Mouse (Mus musculus) hindbrain, embryonic 12.5 days (tissue): ENCODE measurements around the gene Sntg2. TPM values are rescaled to one million over a fixed set of nuclear protein-coding genes. Genes with fewer than 3 reads are reported as not detected.

Experiments used
- ATAC-seq: fragments of 200-750 bp; cut with Nextera tagmentation; 2 replicates; pipeline ENCODE4 v1.8.0; 2017; ENCODE audit warnings: moderate TSS enrichment; ENCODE audit not compliant: low FRiP score
- H3K27ac ChIP-seq: fragments of 300-500 bp; sonication (generic); 2 replicates; pipeline ENCODE4 v1.5.1; 2016; ENCODE audit warnings: mild to moderate bottlenecking
- H3K27me3 ChIP-seq: fragments of 300-500 bp; sonication (generic); 2 replicates; pipeline ENCODE4 v1.6.1; 2016; ENCODE audit warnings: mild to moderate bottlenecking
- H3K36me3 ChIP-seq: fragments of 300-500 bp; sonication (generic); 2 replicates; pipeline ENCODE4 v1.6.1; 2016; ENCODE audit warnings: mild to moderate bottlenecking
- H3K4me1 ChIP-seq: fragments of 300-500 bp; sonication (generic); 2 replicates; pipeline ENCODE4 v1.6.1; 2016
- H3K4me2 ChIP-seq: fragments of 300-500 bp; sonication (generic); replicated peaks from 2 replicates; pipeline ENCODE4 v1.6.1; 2016; ENCODE audit warnings: mild to moderate bottlenecking
- H3K4me3 ChIP-seq: fragments of 300-500 bp; sonication (generic); 2 replicates; pipeline ENCODE4 v1.5.1; 2016; ENCODE audit warnings: mild to moderate bottlenecking
- H3K9ac ChIP-seq: fragments of 300-500 bp; sonication (generic); 2 replicates; pipeline ENCODE4 v1.6.1; 2016; ENCODE audit warnings: mild to moderate bottlenecking, moderate library complexity
- H3K9me3 ChIP-seq: fragments of 300-500 bp; sonication (generic); replicated peaks from 2 replicates; pipeline ENCODE4 v1.6.1; 2016; ENCODE audit warnings: mild to moderate bottlenecking
- WGBS: fragments of 180-500 bp; shearing (Covaris S2); methylation state at CpG from one replicate; pipeline ENCODE4 v1.1.7; 2016; 5-methylcytosine and 5-hydroxymethylcytosine counted together
- polyA plus RNA-seq: library from polyadenylated mRNA; unstranded; fragments of >200 nt; fragmentation: Nextera tagmentation; extraction: Ambion mirVana; gene quantifications from 2 replicates; pipeline ENCODE4 v1.2.1, GENCODE M21; 2016

The Sntg2 gene
- polyA plus RNA-seq, 1 experiment from 2014 or later: 0.36 TPM

DNA sequence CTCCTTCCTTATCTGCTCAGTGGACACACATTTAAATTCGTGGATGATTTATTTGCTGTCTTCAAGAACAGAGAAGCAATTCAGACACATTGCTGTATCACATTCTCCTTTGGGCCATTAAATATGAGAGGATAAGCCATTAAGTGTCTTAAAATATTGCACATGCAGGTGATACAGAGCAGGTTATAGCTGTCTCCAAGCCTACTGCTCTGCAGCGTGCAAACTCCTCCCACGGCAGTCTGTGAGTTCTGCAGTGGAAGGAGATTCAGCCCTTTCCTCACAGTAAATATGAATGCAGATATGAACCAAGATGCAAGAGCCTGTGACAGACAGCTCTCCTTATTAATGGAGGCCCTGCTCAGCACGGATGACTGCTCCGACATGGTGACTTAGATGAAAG, 146.9 kb downstream of the Sntg2 start:
- H3K27ac ChIP-seq: no peak overlapping the region
- no peak overlapping the region for H3K4me3 ChIP-seq
- no peak for ATAC-seq
- H3K9ac ChIP-seq: no peak overlapping the region
- no peak overlapping the region for H3K4me2 ChIP-seq
- H3K4me1 ChIP-seq: no peaks in the 10 kb centered on the region
- no peaks in the 10 kb centered on the region for H3K9me3 ChIP-seq
- H3K27me3 ChIP-seq: no peaks in the 10 kb centered on the region
- WGBS: 87% methylated on average over 5 of the region's 5 CpGs
- no peaks in the 10 kb centered on the region for H3K36me3 ChIP-seq

DNA sequence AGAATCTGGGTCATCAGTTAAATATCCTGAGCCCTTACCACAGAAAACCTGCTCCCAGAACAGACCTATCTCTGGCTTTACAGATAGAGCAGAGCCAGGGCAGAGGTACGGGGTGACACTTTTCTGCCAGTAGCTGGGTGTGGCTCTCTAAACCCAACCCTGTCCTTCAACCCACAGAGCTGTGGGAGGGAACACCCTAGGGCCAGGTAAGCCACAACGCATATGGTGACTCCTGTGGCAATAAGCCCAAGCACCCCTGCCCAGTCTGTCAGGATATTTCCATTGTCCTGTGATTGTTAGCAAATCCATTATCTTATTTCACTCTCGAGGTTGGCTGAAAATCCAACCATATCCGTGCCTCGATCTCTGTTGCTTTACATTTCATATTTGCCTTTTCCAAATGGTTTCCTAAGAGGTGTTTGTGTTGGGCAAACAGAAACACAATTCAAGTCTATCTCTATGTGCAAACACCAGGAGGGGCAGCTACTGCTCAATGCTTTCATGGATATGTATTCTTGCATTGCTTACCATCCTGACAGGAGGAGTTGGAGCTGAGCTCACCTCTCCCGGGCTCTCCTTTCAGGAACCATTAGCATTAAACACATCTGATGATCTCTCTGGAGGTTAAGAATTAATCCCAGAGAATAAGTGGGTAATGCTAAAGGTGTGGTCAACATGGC, 156.3 kb downstream of the Sntg2 start:
- Histone ChIP-seq H3K9me3 (no peaks in the 10 kb centered on the region), H3K36me3 (no peaks in the 10 kb centered on the region), H3K4me3 (no peak overlapping the region), H3K4me1 (no peaks in the 10 kb centered on the region), H3K9ac (no peak overlapping the region), H3K27ac (no peak overlapping the region), H3K4me2 (no peak overlapping the region), H3K27me3 (no peaks in the 10 kb centered on the region)
- ATAC-seq: no peak
- WGBS: 90% methylated on average over 6 of the region's 6 CpGs

DNA sequence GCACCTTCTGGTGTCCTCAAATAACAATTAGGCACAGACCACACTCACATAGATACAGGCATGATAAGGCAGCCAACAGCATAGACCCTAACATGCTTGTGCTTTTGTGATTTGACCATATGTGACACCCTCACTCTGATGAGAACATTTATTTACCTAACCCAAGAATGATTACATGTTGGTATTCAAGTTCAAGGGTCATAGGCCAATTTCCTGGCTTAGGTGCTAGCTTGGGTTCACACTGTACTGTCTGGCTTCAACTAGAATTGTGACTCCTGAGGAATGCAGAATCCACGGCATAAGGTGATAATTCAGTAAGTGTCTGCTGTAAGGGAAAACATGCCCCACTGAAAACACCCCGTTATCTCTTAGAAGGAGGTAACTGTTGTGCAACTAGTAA, 158.4 kb downstream of the Sntg2 start:
- Histone ChIP-seq H3K27ac (no peak overlapping the region), H3K4me3 (no peak overlapping the region), H3K27me3 (no peaks in the 10 kb centered on the region), H3K9me3 (no peaks in the 10 kb centered on the region), H3K4me1 (no peaks in the 10 kb centered on the region), H3K9ac (no peak overlapping the region), H3K36me3 (no peaks in the 10 kb centered on the region), H3K4me2 (no peak overlapping the region)
- no peak for ATAC-seq
- WGBS: 85% methylated on average over 2 of the region's 2 CpGs

DNA sequence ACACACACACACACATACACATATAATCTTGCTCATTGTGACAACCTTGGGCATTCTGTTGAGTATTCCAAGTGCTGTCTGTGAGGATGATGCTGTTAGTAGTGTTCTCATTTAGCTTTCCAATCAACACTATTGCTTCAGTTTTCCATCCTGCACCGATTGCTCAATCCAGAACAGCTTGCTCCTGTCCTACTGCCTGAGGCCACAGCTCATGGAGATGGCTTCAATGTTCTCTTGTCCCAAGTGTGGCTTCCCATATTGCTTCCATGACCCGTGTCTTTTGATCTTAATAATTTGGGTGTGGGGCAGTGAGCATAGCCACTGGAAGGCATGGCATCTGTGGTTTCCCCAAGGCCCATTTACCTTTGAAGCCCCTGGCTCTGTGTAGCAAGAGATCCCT, 162.8 kb downstream of the Sntg2 start:
- Histone ChIP-seq H3K36me3 (no peaks in the 10 kb centered on the region), H3K9me3 (no peaks in the 10 kb centered on the region), H3K4me1 (0 out of 2 replicates have a peak, but pooled peaks cover 3% of the 10 kb centered on the region), H3K9ac (no peak overlapping the region), H3K4me2 (no peak overlapping the region), H3K27me3 (no peaks in the 10 kb centered on the region), H3K27ac (no peak overlapping the region), H3K4me3 (no peak overlapping the region)
- no peak for ATAC-seq
- 83% methylated on average over 2 of the region's 2 CpGs for WGBS

DNA sequence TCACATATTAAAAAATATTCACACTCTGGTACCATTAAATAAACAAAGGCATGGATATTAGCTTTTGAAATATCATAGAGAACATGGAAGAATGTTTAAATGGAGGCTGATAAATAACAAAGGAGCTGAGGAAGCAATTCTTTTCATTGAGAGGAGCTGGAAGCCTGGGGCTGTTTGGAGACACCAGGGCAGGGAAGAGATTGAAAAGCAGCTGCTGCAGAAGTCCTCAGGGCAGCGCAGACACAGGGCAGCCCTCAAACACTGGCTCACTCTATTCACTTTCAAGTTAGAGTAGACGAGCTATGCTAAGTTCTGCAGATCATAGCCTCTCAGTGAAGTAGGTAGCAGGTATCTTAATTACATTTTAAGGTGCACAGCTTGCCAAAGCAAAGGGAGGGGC, 164.6 kb downstream of the Sntg2 start:
- Histone ChIP-seq H3K36me3 (no peaks in the 10 kb centered on the region), H3K9ac (no peak overlapping the region), H3K27me3 (no peaks in the 10 kb centered on the region), H3K27ac (no peak overlapping the region), H3K4me2 (no peak overlapping the region), H3K4me3 (no peak overlapping the region), H3K4me1 (0 out of 2 replicates have a peak, but pooled peaks cover 3% of the 10 kb centered on the region), H3K9me3 (no peaks in the 10 kb centered on the region)
- WGBS: 54% methylated on average over 2 of the region's 2 CpGs
- no peak for ATAC-seq

DNA sequence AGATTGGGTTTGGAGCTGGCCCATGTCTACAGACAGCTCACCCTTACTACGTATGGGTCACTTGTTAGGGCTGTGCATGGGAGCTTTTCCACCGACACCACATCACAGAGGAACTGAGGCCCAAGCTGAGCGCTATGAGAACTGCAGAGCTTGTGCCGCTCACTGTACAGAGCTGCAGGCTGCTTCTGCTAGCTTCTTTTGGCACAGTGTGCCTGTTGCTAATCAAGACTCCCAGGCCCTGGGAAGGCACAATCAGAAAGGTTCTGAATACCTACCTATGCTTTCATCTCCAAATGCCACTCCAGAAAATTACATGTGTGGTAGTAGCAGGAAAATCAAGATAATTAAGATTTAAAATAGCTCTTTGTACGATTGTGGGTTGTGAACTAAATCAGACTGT, 165.1 kb downstream of the Sntg2 start:
- Histone ChIP-seq H3K9ac (no peak overlapping the region), H3K27me3 (no peaks in the 10 kb centered on the region), H3K4me2 (no peak overlapping the region), H3K27ac (no peak overlapping the region), H3K4me3 (no peak overlapping the region), H3K4me1 (0 out of 2 replicates have a peak, but pooled peaks cover 3% of the 10 kb centered on the region), H3K9me3 (no peaks in the 10 kb centered on the region), H3K36me3 (no peaks in the 10 kb centered on the region)
- 83% methylated on average over 5 of the region's 5 CpGs for WGBS
- no peak for ATAC-seq

DNA sequence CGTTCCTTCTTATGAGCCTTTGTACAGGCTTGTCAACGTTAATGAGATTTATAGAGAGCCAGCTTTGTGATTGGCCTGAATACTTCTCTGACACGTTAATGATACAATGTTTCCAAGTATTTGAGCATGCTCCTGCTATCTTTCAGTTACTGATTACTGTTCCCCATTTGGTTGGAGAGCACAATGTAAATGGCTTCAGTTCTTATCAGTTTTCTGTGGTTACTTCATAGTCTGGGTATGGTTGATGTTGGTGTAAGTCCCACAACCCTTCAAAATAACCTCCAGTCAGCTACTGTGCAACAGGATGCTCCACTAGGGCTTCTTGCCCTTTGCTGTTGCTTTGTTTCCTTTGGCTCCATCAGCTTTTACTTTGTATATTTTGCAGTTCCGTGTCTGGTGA, 168.7 kb downstream of the Sntg2 start:
- H3K27me3 ChIP-seq: no peaks in the 10 kb centered on the region
- 75% methylated on average over 4 of the region's 4 CpGs for WGBS

DNA sequence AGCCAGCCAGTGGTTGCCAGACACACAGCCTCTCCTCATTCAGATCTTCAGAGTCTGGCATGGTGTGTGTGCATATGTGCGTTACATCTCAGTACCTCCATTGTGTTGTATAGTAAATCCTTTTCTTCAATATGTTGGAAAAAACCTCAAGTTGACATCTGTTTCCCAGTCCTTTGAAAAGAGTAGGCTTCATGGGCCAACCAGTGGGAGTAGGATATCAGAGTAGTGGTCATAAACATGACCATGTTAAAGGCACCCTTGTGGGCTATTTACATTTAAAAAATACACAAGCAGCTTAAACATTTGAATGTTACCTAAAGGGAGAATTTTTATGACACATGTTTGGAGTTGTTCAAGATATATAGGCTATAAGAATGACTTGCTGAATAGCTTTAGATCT, 170.4 kb downstream of the Sntg2 start:
- Histone ChIP-seq H3K27ac (no peak overlapping the region), H3K36me3 (no peaks in the 10 kb centered on the region), H3K9me3 (no peaks in the 10 kb centered on the region), H3K9ac (no peak overlapping the region), H3K4me1 (no peaks in the 10 kb centered on the region), H3K27me3 (no peaks in the 10 kb centered on the region), H3K4me3 (no peak overlapping the region), H3K4me2 (no peak overlapping the region)
- ATAC-seq: no peak
- WGBS: 88% methylated on average over 1 of the region's 1 CpGs

More for the DNA sequence above, 168.7 kb downstream of the Sntg2 start:
- H3K4me2 ChIP-seq: no peak overlapping the region
- H3K4me1 ChIP-seq: 0 out of 2 replicates have a peak, but pooled peaks cover 3% of the 10 kb centered on the region
- H3K9me3 ChIP-seq: no peaks in the 10 kb centered on the region
- ATAC-seq: no peak
- H3K4me3 ChIP-seq: no peak overlapping the region
- H3K9ac ChIP-seq: no peak overlapping the region
- no peak overlapping the region for H3K27ac ChIP-seq
- no peaks in the 10 kb centered on the region for H3K36me3 ChIP-seq

DNA sequence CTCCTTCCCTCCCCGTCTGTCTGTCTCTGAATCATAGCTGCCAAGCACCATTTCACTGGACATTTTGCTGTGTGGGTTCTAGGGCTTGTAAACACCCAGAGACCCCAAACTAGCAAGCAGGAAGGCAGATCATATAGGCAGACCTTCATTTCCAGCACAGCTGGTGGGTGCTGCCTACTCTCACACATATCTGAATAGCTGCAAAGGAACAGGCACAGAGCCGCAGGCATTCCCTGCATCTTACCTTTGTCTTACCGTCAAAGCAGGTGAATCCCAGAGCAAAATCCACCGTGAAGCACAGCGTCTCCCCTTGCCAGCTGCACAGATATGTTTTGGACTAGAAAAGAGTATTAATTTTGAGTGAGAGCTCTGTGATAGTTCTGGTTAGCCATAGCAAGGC, 172.1 kb downstream of the Sntg2 start:
- no peak for ATAC-seq

DNA sequence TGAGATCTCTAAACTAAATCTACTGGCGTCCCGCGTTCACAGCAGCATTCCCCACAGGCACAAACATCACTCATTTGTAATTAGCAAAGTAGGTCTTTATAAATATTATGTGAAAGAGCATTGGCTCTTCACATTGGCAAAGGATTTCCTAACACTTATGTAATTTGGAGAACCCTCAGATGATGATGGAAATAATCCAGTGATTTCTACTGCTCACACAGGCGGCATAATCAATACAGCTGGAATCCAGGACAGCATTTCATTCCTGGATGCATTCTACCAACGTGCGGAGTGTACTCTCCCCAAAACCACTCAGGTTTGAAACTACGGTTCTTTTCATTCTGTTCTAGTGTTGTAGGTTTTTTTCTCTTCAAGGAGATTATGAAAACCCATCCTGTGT, 172.6 kb downstream of the Sntg2 start:
- H3K36me3 ChIP-seq: no peaks in the 10 kb centered on the region
- no peak for ATAC-seq
- no peak overlapping the region for H3K27ac ChIP-seq
- H3K4me3 ChIP-seq: no peak overlapping the region
- no peaks in the 10 kb centered on the region for H3K9me3 ChIP-seq
- no peaks in the 10 kb centered on the region for H3K27me3 ChIP-seq
- H3K4me2 ChIP-seq: no peak overlapping the region
- WGBS: 90% methylated on average over 7 of the region's 7 CpGs
- H3K9ac ChIP-seq: no peak overlapping the region
- H3K4me1 ChIP-seq: no peaks in the 10 kb centered on the region

More for the DNA sequence above, 172.1 kb downstream of the Sntg2 start:
- H3K4me1 ChIP-seq: no peaks in the 10 kb centered on the region
- 86% methylated on average over 5 of the region's 5 CpGs for WGBS
- H3K4me2 ChIP-seq: no peak overlapping the region
- no peaks in the 10 kb centered on the region for H3K9me3 ChIP-seq
- H3K36me3 ChIP-seq: no peaks in the 10 kb centered on the region
- no peak overlapping the region for H3K4me3 ChIP-seq
- no peak overlapping the region for H3K27ac ChIP-seq
- no peak overlapping the region for H3K9ac ChIP-seq
- H3K27me3 ChIP-seq: no peaks in the 10 kb centered on the region

DNA sequence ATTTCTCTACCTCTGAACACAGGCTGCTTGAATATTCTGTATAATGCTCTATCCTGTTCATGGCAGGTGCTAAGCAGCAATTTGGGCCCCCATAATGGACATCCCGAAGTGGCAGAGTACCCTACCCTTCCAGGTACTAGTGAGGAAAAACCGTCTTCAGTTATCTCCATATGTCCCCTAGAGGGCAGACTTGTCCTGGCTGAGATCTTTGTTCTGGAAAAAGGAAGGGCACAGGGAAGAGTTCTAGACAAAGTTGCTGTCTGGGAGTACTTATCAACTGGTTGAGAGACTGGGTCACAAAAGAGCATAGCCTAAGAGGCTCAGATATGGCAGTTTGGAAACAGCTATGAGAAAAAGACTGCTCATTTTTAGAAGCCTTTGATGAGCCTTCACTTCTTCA, 173.4 kb downstream of the Sntg2 start:
- no peak overlapping the region for H3K4me2 ChIP-seq
- no peak overlapping the region for H3K9ac ChIP-seq
- no peaks in the 10 kb centered on the region for H3K36me3 ChIP-seq
- no peak overlapping the region for H3K4me3 ChIP-seq
- no peaks in the 10 kb centered on the region for H3K9me3 ChIP-seq
- 39% methylated on average over 2 of the region's 2 CpGs for WGBS
- ATAC-seq: no peak
- no peak overlapping the region for H3K27ac ChIP-seq
- H3K27me3 ChIP-seq: no peaks in the 10 kb centered on the region
- H3K4me1 ChIP-seq: no peaks in the 10 kb centered on the region

DNA sequence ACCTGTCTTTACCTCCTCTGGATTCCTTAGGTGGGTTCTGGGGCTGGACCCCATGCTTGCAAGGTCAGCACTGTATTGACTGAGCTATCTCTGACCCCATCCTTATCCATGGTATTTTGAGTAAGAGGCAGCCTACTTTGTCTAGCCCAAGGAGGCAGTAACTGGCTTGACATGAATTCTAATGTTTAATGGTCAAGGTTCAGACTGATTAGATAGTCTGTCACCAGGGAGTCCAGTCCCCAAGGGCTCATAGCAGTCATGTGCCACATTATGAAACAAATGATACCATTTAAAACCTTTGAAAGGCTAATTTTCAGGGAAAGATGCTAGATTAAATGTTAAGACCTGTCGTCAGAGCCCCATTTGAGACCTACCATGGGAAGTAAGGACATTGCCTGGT, 174.9 kb downstream of the Sntg2 start:
- 81% methylated on average over 1 of the region's 1 CpGs for WGBS
- H3K4me3 ChIP-seq: no peak overlapping the region
- H3K27me3 ChIP-seq: no peaks in the 10 kb centered on the region
- H3K4me1 ChIP-seq: no peaks in the 10 kb centered on the region
- no peak overlapping the region for H3K4me2 ChIP-seq
- no peaks in the 10 kb centered on the region for H3K9me3 ChIP-seq
- no peak for ATAC-seq
- H3K9ac ChIP-seq: no peak overlapping the region
- no peak overlapping the region for H3K27ac ChIP-seq
- no peaks in the 10 kb centered on the region for H3K36me3 ChIP-seq

DNA sequence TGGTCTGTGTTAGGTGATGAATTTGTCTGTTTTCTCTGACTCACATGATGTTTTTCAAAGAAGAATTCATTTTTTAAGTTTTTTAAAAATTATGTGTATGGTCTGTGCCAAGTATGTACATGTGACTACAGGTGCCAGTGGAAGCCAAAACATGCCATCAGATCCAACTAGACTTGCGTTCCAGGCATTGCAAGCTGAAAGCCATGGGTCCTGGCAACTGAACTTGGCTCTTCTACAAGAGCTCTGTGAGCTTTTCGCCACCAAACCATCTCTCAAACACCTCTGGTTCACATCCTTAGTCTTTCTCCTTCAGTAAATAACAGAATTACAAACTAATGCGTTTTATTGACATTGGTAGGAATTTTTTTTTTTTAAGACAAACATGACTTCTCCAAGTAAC, 191.5 kb downstream of the Sntg2 start:
- no peak overlapping the region for H3K4me2 ChIP-seq
- no peak overlapping the region for H3K27ac ChIP-seq
- no peak overlapping the region for H3K9ac ChIP-seq
- H3K27me3 ChIP-seq: no peaks in the 10 kb centered on the region
- H3K4me1 ChIP-seq: no peaks in the 10 kb centered on the region
- H3K36me3 ChIP-seq: no peaks in the 10 kb centered on the region
- H3K4me3 ChIP-seq: no peak overlapping the region
- 88% methylated on average over 3 of the region's 3 CpGs for whole genome bisulfite sequencing
- ATAC-seq: no peak
- no peaks in the 10 kb centered on the region for H3K9me3 ChIP-seq
